Mouse (Mus musculus) midbrain, embryonic 15.5 days (tissue): Measurements from ENCODE around the gene Mical2. TPM values are rescaled to one million over a fixed set of nuclear protein-coding genes. Genes with fewer than 3 reads are reported as not detected.

ENCODE experiments used
- ATAC-seq: fragments of 200-750 bp; cut with Nextera tagmentation; replicated peaks from 2 replicates; pipeline ENCODE4 v1.8.0; 2017; ENCODE audit warnings: moderate TSS enrichment
- H3K27ac ChIP-seq: fragments of 300-500 bp; sonication (generic); 2 replicates; pipeline ENCODE4 v1.5.1; 2015; ENCODE audit warnings: mild to moderate bottlenecking, inconsistent platforms
- H3K27me3 ChIP-seq: fragments of 300-500 bp; sonication (generic); replicated peaks from 2 replicates; pipeline ENCODE4 v1.6.1; 2015; ENCODE audit warnings: inconsistent platforms
- H3K36me3 ChIP-seq: fragments of 300-500 bp; sonication (generic); replicated peaks from 2 replicates; pipeline ENCODE4 v1.6.1; 2015; ENCODE audit warnings: inconsistent platforms
- H3K4me1 ChIP-seq: fragments of 300-500 bp; sonication (generic); 2 replicates; pipeline ENCODE4 v1.6.1; 2015; ENCODE audit warnings: inconsistent platforms
- H3K4me2 ChIP-seq: fragments of 300-500 bp; sonication (generic); 2 replicates; pipeline ENCODE4 v1.6.1; 2015; ENCODE audit warnings: inconsistent platforms, mild to moderate bottlenecking, moderate library complexity
- H3K4me3 ChIP-seq: fragments of 300-500 bp; sonication (generic); 2 replicates; pipeline ENCODE4 v1.5.1; 2015; ENCODE audit warnings: mild to moderate bottlenecking, inconsistent platforms
- H3K9ac ChIP-seq: fragments of 300-500 bp; sonication (generic); 2 replicates; pipeline ENCODE4 v1.6.1; 2015; ENCODE audit warnings: mild to moderate bottlenecking, inconsistent platforms
- H3K9me3 ChIP-seq: fragments of 300-500 bp; sonication (generic); 2 replicates; pipeline ENCODE4 v1.6.1; 2016; ENCODE audit warnings: inconsistent platforms
- WGBS: fragments of 180-500 bp; shearing (Covaris S2); methylation state at CpG from one replicate; pipeline ENCODE4 v1.1.7; 2015; ENCODE audit warnings: mixed read lengths; 5-methylcytosine and 5-hydroxymethylcytosine counted together
- polyA plus RNA-seq: library from polyadenylated mRNA; unstranded; fragments of >200 nt; fragmentation: Nextera tagmentation; extraction: Ambion mirVana; gene quantifications from 2 replicates; pipeline ENCODE4 v1.2.1, GENCODE M21; 2015

The Mical2 gene
- polyA plus RNA-seq, 1 experiment from 2014 or later: 2.8 TPM

DNA sequence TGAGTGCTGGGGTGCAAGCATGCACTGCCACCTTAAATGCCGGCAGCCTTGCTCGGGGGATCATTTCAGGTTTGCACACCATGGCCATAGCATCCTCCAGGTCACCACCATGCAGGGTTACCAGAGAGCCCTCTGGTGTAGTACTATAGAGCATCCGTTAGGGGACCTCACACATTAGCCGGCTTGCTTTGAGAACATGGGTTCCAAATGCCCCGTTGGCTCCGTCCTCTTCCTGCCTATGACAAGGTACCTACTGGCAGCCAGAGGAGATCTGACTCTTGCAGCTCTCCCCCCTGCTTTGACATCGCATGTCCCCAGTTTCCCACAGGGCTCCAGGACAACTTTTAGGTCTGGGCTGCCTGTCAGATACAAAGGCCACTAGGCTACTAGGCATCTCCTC, 11.6 kb downstream of the Mical2 start:
- H3K9ac ChIP-seq: no peak overlapping the region
- H3K4me1 ChIP-seq: peaks cover 12% of the 10 kb centered on the region
- H3K27ac ChIP-seq: no peak overlapping the region
- no peak overlapping the region for H3K4me3 ChIP-seq
- H3K4me2 ChIP-seq: no peak overlapping the region
- no peaks in the 10 kb centered on the region for H3K9me3 ChIP-seq
- WGBS: 89% methylated on average over 7 of the region's 7 CpGs
- no peak for ATAC-seq
- H3K36me3 ChIP-seq: no peaks in the 10 kb centered on the region
- H3K27me3 ChIP-seq: no peaks in the 10 kb centered on the region

DNA sequence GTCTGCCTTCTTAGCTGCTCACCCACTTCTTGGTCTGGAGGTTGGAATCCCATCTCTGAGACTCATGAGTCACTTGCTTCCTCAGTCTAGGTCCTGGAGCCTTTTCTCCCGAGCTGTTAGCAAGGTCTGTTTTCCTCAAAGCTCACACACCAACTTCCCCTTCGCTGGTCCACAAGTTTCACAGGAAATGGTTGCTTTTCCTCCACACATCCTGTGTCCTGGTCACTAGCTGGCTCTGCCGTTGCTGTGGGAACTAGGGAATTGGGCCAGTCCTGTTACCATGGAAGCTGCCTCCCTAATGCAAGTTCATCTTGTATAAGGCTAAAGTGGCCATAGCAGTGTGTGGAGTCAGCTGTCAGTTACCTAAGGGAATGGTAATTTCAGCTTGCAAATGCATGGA, 12.2 kb downstream of the Mical2 start:
- Histone ChIP-seq H3K27ac (no peak overlapping the region), H3K4me3 (no peak overlapping the region), H3K4me2 (no peak overlapping the region), H3K9ac (no peak overlapping the region), H3K4me1 (peaks cover 11% of the 10 kb centered on the region), H3K27me3 (no peaks in the 10 kb centered on the region), H3K9me3 (no peaks in the 10 kb centered on the region), H3K36me3 (no peaks in the 10 kb centered on the region)
- WGBS: 47% methylated on average over 3 of the region's 3 CpGs
- ATAC-seq: no peak

DNA sequence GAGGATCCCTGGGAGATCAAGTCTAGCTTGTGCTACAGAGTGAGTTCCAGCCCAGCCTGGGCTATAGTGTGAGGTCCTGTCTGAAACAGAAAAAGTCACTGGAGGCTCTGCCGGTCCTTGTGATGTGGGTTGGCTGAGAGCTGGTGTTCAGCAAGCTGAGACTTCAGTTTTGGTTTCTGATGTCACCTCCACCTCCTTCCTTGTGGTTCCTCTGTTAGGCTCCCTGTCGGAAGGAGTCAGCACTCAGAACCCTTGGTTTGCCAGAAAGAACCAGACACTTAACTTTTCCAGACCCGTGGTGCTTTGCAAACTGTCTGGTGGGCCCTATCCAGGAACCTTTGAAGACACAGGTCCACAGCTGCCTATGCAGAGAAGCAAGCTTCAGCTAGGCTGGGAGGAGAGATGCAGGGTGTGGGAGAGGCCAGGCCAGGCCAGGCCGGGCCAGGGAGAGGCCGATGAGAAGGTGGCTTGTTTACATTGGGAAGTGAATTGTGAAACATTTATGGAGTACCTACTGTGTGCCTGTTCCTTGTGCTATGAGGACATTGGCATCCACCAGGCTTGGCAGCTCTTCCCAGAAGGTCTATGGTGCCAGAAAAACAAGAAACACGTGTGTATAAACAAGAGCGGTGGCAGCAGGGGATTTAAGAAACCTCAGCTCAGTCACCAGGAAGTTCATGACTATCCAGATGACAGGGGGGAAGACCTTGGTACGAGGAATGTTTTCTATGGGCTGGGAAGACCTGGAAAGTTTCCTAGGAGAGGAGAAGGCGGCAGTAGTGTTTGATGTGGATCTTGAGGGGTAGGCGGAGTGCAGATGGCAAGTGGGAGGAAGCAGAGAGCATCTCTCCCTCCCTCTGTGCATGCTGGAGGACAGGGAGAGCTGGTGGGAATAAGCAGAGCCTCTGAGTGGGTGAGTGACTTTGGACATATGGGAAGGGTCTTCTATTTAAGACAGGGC, 13.4 kb downstream of the Mical2 start:
- no peak overlapping the region for H3K4me3 ChIP-seq
- H3K4me1 ChIP-seq: no peaks in the 10 kb centered on the region; the same call in 1 of the 2 replicates
- no peak for ATAC-seq
- no peak overlapping the region for H3K27ac ChIP-seq
- H3K27me3 ChIP-seq: no peaks in the 10 kb centered on the region
- H3K9ac ChIP-seq: no peak overlapping the region
- no peak overlapping the region for H3K4me2 ChIP-seq
- H3K9me3 ChIP-seq: no peaks in the 10 kb centered on the region
- 82% methylated on average over 10 of the region's 10 CpGs for WGBS
- H3K36me3 ChIP-seq: no peaks in the 10 kb centered on the region

DNA sequence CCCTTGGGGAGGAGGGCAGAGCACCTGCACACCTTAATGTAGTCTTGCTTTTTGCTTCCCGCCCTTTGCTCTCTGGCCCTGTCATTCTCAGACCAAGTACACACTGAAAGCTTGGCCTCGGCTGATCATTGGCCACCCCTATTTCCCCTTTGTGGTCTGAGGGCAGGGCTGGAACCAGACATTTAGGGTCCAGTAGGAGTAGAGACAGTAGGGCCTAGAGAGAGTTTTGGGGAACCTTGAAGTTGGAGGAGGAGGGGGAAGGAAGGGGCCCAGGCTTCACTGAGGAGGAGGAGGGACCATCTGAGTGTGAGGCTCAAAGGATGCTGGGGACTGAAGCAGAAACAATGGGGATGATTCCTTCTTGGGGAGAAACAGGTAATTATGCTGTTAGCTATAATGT, 15.1 kb downstream of the Mical2 start:
- no peak overlapping the region for H3K4me2 ChIP-seq
- no peaks in the 10 kb centered on the region for H3K36me3 ChIP-seq
- H3K9me3 ChIP-seq: no peaks in the 10 kb centered on the region
- no peak for ATAC-seq
- no peak overlapping the region for H3K4me3 ChIP-seq
- H3K27ac ChIP-seq: no peak overlapping the region
- no peak overlapping the region for H3K9ac ChIP-seq
- H3K27me3 ChIP-seq: no peaks in the 10 kb centered on the region
- 89% methylated on average over 2 of the region's 2 CpGs for WGBS
- no peaks in the 10 kb centered on the region; the same call in 1 of the 2 replicates for H3K4me1 ChIP-seq

DNA sequence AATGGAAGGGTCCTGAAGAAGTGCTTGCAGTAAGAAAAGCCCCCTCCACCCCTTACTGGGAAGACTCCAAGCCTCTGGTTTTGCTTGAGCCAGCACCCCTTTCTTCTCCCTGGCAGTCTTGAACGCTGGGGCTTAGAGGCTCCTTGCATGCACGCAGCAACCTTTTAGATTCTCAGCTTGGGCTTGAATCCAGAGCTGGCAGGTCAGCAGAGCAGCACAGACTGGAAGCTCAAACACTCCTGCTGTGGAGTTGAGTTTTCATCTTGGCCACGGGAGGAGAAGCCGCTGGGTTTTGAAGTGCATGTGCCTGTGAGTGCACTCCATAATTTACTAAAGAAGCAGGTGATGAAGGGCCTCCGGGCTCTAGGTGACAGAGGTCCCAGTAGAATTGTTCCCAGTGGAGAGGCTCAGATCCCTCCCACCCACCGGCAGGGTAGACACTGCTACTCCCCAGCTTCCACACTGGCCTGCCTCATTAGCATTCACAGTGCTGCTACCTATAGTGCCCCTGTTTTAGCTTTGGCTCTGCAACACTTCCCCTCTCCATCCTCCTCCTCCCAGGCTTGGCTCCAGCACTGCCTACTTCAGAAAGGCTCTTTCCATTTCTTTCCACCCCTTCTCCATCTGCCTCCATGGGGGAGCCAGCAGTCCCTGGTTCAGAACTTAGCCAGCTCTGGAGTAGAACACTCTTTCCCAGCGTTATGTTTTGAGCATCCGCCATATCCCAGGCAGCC, 15.7 kb downstream of the Mical2 start:
- Histone ChIP-seq H3K27ac (0 out of 2 replicates have a peak overlapping the region, but pooled peaks have one; percentile 40), H3K4me2 (no peak overlapping the region), H3K4me3 (no peak overlapping the region), H3K27me3 (no peaks in the 10 kb centered on the region), H3K36me3 (no peaks in the 10 kb centered on the region), H3K4me1 (no peaks in the 10 kb centered on the region; the same call in 1 of the 2 replicates), H3K9me3 (no peaks in the 10 kb centered on the region), H3K9ac (no peak overlapping the region)
- 55% methylated on average over 8 of the region's 8 CpGs for WGBS
- no peak for ATAC-seq

DNA sequence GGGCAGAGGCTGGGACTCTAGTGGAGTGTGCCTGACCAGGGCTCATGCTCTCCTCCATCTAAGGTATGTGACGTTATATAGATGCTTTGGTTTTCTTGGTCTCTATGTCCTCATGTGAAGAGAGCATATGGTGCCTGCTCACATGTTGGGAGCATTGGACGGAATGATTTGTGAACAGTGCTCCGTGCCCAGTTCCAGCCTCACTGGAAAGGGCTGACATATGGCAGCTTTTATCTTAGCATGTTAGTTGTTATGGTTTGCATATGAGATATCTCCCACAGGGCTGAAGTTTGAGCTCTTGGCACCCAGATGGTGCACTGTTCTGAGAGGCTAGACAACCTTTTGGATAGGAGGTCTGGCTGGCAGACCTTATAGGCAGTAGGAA, 16.3 kb downstream of the Mical2 start:
- Histone ChIP-seq H3K4me2 (no peak overlapping the region), H3K27me3 (no peaks in the 10 kb centered on the region), H3K36me3 (no peaks in the 10 kb centered on the region), H3K4me1 (no peaks in the 10 kb centered on the region; the same call in 1 of the 2 replicates), H3K4me3 (no peak overlapping the region), H3K9me3 (no peaks in the 10 kb centered on the region), H3K9ac (no peak overlapping the region), H3K27ac (no peak overlapping the region)
- no peak for ATAC-seq
- WGBS: 75% methylated on average over 3 of the region's 3 CpGs

DNA sequence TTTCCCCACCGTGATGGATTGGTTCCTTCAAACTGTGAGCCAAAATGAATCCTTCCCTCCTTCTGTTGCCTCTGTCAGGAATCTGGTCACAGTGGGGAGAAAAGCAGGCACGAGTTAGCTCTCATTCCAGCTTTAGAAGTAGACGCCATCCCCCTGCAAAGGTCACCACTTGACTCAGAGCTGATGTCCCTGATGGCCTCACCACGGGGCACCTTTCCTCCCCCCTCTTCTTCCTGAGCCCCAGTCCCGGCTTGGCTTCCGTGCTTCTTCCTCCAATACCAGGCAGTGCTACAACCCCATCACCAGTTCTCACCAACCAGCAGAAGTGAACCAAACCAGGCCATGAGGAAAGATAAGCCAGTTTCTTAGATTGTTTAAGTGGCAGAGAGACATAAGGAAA, 16.9 kb downstream of the Mical2 start:
- H3K27ac ChIP-seq: no peak overlapping the region
- no peak overlapping the region for H3K9ac ChIP-seq

DNA sequence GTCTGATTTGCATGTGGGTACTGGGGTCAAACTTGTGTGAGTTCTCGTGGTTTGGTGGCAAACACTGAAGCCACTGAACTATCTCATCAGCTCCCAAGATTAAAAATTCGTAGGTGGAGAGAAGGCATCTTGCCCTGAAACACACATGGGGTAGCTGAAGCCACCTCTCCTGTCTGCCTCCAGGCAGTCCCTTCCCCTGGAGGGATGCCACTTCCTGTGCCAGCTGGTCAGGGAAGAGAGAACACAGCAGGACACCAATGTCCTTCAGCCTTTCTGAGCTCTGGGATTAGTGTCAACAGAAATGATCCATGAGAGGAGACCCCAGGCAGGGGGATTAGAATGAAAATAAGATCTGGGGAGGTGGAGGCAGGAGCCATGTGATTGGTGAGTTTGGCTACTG, 18.4 kb downstream of the Mical2 start:
- no peak for ATAC-seq
- Histone ChIP-seq H3K36me3 (no peaks in the 10 kb centered on the region), H3K9ac (no peak overlapping the region), H3K27ac (no peak overlapping the region), H3K4me2 (no peak overlapping the region), H3K27me3 (no peaks in the 10 kb centered on the region), H3K4me1 (no peaks in the 10 kb centered on the region; the same call in 1 of the 2 replicates), H3K9me3 (no peaks in the 10 kb centered on the region), H3K4me3 (no peak overlapping the region)
- 62% methylated on average over 2 of the region's 2 CpGs for WGBS

More for the DNA sequence above, 16.9 kb downstream of the Mical2 start:
- ATAC-seq: no peak
- Histone ChIP-seq H3K36me3 (no peaks in the 10 kb centered on the region), H3K4me1 (no peaks in the 10 kb centered on the region; the same call in 1 of the 2 replicates), H3K27me3 (no peaks in the 10 kb centered on the region), H3K4me3 (no peak overlapping the region), H3K4me2 (no peak overlapping the region), H3K9me3 (no peaks in the 10 kb centered on the region)
- WGBS: 83% methylated on average over 6 of the region's 6 CpGs

DNA sequence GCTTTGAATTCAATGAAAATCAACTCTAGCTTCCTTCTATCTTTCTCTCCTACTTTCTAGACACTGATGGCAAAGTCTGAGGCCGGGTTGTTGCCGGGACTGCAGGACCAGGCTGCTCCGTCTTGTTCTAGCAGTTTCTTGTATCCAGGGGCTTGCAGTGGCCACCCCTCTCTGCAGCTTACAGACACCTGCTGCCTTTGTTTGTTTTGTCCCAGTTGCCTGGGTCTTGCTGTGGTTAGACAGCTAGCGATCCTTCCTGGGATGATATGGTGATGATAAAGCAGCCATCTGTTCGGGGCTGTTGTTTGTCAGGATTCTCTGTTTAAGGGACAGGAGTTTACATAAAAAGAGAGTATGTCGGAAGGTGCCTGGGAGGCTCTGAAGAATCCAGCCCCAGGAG, 19.0 kb downstream of the Mical2 start:
- H3K9ac ChIP-seq: no peak overlapping the region
- WGBS: 24% methylated on average over 6 of the region's 6 CpGs
- no peak overlapping the region for H3K27ac ChIP-seq
- H3K9me3 ChIP-seq: no peaks in the 10 kb centered on the region
- ATAC-seq: no peak
- H3K36me3 ChIP-seq: no peaks in the 10 kb centered on the region
- no peak overlapping the region for H3K4me3 ChIP-seq
- H3K4me1 ChIP-seq: no peaks in the 10 kb centered on the region; the same call in 1 of the 2 replicates
- no peaks in the 10 kb centered on the region for H3K27me3 ChIP-seq
- no peak overlapping the region for H3K4me2 ChIP-seq

DNA sequence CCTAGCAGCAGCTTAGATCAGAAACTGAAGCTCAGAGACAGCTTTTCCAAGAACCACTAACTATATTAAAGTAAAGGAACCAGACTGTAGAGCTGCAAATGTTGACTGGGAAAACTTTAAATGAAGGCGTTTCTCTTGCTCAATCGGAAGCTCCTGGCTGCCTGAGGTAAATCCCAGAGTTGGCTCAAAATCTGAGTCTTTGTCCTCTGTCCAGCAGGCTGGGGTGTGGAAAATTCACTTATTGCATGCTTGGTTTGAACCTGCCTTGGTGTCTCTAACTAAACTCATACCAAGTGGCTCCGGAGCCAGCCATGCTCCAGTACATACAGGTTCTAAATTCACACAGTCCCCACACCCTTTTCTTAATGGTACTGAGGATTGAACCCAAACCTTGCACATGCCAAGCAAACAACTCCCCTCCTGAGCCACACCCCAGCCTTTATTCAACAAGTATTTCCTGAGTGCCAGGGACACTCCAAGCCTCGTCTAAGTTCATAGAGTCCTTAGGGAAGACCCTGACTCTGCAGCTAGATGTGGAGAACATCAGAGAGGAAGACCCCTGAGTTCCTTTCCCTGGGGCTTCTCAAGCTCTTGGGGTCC, 20.3 kb downstream of the Mical2 start:
- H3K27ac ChIP-seq: no peak overlapping the region
- WGBS: 87% methylated on average over 4 of the region's 4 CpGs
- no peaks in the 10 kb centered on the region for H3K36me3 ChIP-seq
- H3K9me3 ChIP-seq: no peaks in the 10 kb centered on the region
- H3K4me3 ChIP-seq: no peak overlapping the region
- H3K27me3 ChIP-seq: no peaks in the 10 kb centered on the region
- no peaks in the 10 kb centered on the region; the same call in 1 of the 2 replicates for H3K4me1 ChIP-seq
- H3K4me2 ChIP-seq: no peak overlapping the region
- H3K9ac ChIP-seq: no peak overlapping the region
- ATAC-seq: no peak

DNA sequence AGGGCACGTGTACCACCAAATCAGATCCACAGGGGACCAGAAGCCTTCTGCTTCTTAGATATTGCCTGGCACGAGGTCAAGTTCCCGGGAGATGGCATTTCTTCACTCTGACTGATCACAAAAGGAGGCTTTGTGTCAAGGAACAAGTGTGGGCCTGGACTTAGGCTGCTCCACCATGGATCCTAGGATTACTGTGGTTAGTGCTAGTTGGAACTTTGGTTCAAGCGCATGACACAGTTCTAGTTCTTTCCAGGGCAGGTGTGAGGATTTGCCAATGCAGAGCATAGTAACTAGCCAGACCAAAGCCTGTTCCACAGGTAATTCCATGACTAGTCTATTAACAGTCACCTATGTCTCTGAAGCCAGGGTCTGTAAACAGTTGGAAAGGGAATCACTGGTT, 20.8 kb downstream of the Mical2 start:
- Histone ChIP-seq H3K27ac (no peak overlapping the region), H3K4me1 (no peaks in the 10 kb centered on the region; the same call in 1 of the 2 replicates), H3K27me3 (no peaks in the 10 kb centered on the region), H3K9me3 (no peaks in the 10 kb centered on the region), H3K36me3 (no peaks in the 10 kb centered on the region), H3K4me2 (no peak overlapping the region), H3K4me3 (no peak overlapping the region), H3K9ac (no peak overlapping the region)
- WGBS: 85% methylated on average over 4 of the region's 4 CpGs
- no peak for ATAC-seq

DNA sequence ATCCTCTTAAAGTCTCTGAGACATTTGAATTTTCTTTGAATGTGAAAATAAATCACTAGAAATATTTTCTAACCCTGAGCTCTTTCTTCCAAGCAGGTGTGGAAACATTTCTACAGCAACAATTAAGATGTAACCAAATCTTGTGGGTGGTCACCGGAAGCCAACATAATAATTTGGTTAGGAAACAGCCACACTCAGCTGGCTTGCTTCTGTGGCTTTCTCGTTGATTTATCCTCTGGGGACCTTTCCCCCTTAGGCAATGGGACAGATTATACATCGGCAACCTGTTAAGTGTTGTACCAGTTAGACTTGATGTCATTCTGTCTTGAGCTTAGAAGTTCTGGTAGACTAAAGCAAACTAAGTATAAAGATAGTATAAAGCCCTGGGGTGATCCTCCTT, 22.2 kb downstream of the Mical2 start:
- no peak for ATAC-seq
- H3K36me3 ChIP-seq: no peaks in the 10 kb centered on the region
- WGBS: 76% methylated on average over 3 of the region's 3 CpGs

More for the DNA sequence above, 22.2 kb downstream of the Mical2 start:
- Histone ChIP-seq H3K27me3 (no peaks in the 10 kb centered on the region), H3K9me3 (no peaks in the 10 kb centered on the region), H3K4me3 (no peak overlapping the region), H3K9ac (no peak overlapping the region), H3K4me1 (no peaks in the 10 kb centered on the region; the same call in 1 of the 2 replicates), H3K4me2 (no peak overlapping the region), H3K27ac (no peak overlapping the region)
